Mouse (Mus musculus) erythroblast, embryonic 14.5 days (primary cell): ENCODE results near the gene Fbln1.

Source experiments
- GATA1 ChIP-seq: IDR thresholded peaks from 2 replicates; pipeline ENCODE4 v1.6.1; 2012; ENCODE audit warnings: low read length, inconsistent platforms, mixed read lengths
- TAL1 ChIP-seq: IDR thresholded peaks from 3 replicates; pipeline ENCODE4 v1.6.1; 2012; ENCODE audit warnings: low read length, inconsistent platforms, mixed read lengths

GRCm38 (mm10) chr15:85231443-85232255 lies 25.9 kb downstream of the Fbln1 start:
- no peak for TF ChIP-seq GATA1
- no peak for TF ChIP-seq TAL1
